Mouse (Mus musculus) Patski (cell line): ENCODE results near the gene Dab2. TPM values are rescaled to one million over a fixed set of nuclear protein-coding genes. Genes with fewer than 3 reads are reported as not detected.

Source experiments
- ATAC-seq: fragments of 100-300 bp; one replicate; pipeline ENCODE4 v1.8.0; 2021
- CTCF ChIA-PET: fragments of 350-600 bp; sonication (Branson Sonifier 250); formaldehyde crosslinking; loops from one replicate; lab custom pipeline; 2022; ENCODE audit warnings: inconsistent platforms; lab: Charles Lee
- POLR2A ChIA-PET: fragments of 350-600 bp; sonication (Branson Sonifier 250); formaldehyde crosslinking; loops from one replicate; lab custom pipeline; 2022; ENCODE audit warnings: antibody characterized with exemption, inconsistent platforms; lab: Charles Lee
- DNase-seq: peaks from one replicate; pipeline ENCODE4 v3.0.0-alpha.2; 2011; ENCODE audit warnings: low read depth, low spot score
- H3K27me3 ChIP-seq: fragments of 371-371 bp; one replicate; pipeline ENCODE4 v1.5.1; 2021
- CTCF ChIP-seq: fragments of 100-300 bp; IDR thresholded peaks from one replicate; pipeline ENCODE4 v1.5.1; 2021
- in situ Hi-C: fragments of 300-500 bp; cut with MboI; formaldehyde crosslinking; loops from 3 replicates; pipeline ENCODE4 v1.11.1; 2018; ENCODE audit warnings: low pct_unique_long_range_greater_than_20kb, mixed read lengths
- polyA plus RNA-seq: library from polyadenylated mRNA; unstranded; gene quantifications from one replicate; pipeline ENCODE4 v1.2.3, GENCODE M21; 2021

Dab2 gene
- polyA plus RNA-seq, 1 experiment from 2014 or later, result 87.5 TPM

DNA sequence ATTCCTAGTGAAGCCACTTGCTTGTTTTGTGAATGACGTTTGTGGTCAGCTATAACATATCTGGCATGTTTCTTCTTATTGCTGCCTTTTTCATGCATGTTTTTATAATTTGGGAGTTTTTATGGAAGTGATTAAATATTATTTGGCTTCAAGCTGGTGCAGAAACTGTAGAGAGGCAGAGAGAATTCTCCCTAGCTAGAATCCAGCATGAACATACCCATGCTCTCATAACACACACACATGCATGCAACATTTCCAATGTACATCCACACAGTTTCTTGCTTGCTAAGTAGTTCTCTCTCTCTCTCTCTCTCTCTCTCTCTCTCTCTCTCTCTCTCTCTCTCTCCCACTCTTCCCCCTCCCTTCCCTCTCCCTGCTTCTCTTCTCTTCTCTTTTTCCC, 70.4 kb downstream of the Dab2 start:
- TF ChIP-seq CTCF, result no peak
- DNase-seq (no peak), ATAC-seq (no peak)
- no peaks in the 10 kb centered on the region for H3K27me3 ChIP-seq
- in situ Hi-C loops, result no loop called here
- ChIA-PET POLR2A (no interaction called here), CTCF (no interaction called here)

DNA sequence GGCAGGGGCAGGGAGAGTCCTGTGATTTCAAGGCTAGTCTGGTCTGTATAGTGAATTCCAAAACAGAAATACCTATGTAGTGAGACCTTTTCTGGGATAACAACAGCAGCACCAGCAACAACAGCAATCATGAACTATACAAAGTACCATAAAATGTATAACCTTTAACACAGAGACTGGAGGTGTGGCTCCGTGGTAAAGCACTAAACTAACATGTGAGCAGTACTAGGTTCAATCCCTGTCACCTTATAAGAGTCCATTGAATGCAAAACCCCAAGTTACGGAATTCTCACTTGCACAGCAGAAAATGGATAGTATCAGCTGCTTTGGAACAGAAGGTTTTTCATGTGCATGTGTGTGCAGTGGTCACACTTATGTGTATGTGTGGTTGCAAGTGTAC, 71.9 kb downstream of the Dab2 start:
- ATAC-seq, result no peak
- no peaks in the 10 kb centered on the region for H3K27me3 ChIP-seq
- TF ChIP-seq CTCF, result no peak
- CTCF ChIA-PET, result interaction anchor here (1.0 kb wide), 1 partner anchor 10 kb away, joined by 3 read pairs; no protein-coding TSS in a partner anchor
- POLR2A ChIA-PET, result no interaction called here
- in situ Hi-C loops, result no loop called here
- no peak for DNase-seq

DNA sequence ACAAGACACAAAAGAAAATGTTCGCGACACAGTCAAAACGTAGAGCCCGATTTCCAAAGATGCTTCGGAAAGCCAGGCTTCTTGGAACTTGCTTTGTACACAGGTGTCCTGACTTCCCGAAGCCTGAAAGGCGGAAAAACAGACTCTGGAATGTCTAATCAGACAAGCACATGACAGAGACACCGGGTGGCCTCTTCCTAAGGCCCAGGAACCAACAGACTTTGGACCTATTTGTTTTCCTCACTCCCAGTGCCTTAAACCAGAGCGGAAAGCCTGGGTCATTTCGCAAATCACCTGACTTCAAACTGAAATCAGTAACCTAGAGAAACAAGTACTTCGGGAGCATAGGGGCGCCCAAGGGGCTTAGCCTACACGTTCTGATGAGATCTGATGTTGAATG, 75.4 kb downstream of the Dab2 start:
- DNase-seq (no peak), ATAC-seq (no peak)
- in situ Hi-C loops, result no loop called here
- ChIA-PET CTCF (no interaction called here), POLR2A (no interaction called here)
- H3K27me3 ChIP-seq, result no peaks in the 10 kb centered on the region
- TF ChIP-seq CTCF, result no peak

DNA sequence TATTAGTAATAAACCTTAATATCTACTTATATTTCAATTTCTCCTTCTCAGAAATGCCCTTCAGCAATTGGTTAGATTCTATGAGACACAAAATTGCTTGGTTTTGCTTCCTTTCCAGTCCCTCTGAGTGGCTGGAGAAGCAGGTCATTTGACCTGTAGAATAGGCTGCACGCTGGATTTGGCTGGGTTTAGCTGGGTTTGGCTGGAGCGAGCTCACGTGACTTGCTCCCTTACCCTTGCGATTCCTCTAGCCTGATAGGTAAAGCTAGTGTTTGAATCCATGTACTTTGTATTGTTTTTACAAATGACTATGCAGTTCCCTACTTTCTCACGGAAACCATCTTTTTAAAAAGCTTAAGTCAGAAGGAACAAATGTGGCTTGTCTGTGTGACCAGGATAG, 76.4 kb downstream of the Dab2 start:
- in situ Hi-C loops, result no loop called here
- CTCF ChIA-PET, result no interaction called here
- POLR2A ChIA-PET, result interaction anchor here (0.5 kb wide), 1 partner anchor 414 kb away, joined by 6 read pairs; no protein-coding TSS in a partner anchor

DNA sequence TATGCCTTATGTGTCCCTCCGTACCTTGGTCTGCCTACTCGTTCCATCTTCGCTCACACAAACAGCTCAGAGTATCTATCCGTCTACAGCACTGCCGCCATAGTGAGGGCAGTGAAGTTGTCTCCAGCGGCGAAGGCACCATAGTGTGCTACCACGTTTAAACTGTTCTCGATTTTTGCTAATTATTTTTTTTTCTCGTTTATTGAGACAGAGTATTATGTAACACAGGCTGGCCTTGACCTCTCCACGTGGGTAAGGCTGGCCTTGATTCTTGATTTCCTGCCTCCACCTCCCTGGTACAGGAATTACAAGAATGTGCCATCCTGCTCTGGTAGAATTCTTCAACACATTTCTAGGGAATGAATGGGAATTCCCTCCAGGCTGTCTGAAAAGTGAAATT, 77.2 kb downstream of the Dab2 start:
- in situ Hi-C loops, result no loop called here
- DNase-seq, result no peak
- no peaks in the 10 kb centered on the region for H3K27me3 ChIP-seq
- no peak for ATAC-seq
- CTCF ChIA-PET, result interaction anchor here (0.7 kb wide), 1 partner anchor 120 kb away, joined by 3 read pairs; no protein-coding TSS in a partner anchor
- POLR2A ChIA-PET, result no interaction called here
- no peak for TF ChIP-seq CTCF

More for the DNA sequence above, 76.4 kb downstream of the Dab2 start:
- TF ChIP-seq CTCF, result no peak
- no peaks in the 10 kb centered on the region for H3K27me3 ChIP-seq
- DNase-seq (no peak), ATAC-seq (no peak)

DNA sequence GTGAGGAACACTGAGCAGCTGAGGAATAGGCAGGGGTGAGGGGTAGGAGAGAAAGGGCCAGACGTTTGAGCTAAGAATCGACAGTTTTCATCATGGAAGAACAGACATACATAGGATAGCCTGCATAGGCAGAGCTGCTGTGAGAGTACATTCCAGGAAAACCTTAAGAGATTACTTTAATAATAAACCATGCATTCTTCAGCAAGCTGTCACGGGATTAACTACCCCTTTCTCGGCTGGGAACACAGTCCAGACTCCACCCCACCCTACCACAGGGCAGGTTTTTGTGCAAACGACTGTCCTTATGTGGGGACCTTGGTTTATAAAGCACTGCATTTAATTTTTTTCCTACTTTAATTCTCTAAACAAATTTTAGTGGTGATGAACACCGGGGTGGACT, 84.4 kb downstream of the Dab2 start:
- no peak for TF ChIP-seq CTCF
- ChIA-PET CTCF (interaction anchor here (0.7 to 1.8 kb wide), 4 partner anchors 10 to 145 kb away, joined by 3 to 7 read pairs (median 3); no protein-coding TSS in a partner anchor), POLR2A (no interaction called here)
- ATAC-seq (no peak), DNase-seq (no peak)
- in situ Hi-C loops, result no loop called here
- no peaks in the 10 kb centered on the region for H3K27me3 ChIP-seq

DNA sequence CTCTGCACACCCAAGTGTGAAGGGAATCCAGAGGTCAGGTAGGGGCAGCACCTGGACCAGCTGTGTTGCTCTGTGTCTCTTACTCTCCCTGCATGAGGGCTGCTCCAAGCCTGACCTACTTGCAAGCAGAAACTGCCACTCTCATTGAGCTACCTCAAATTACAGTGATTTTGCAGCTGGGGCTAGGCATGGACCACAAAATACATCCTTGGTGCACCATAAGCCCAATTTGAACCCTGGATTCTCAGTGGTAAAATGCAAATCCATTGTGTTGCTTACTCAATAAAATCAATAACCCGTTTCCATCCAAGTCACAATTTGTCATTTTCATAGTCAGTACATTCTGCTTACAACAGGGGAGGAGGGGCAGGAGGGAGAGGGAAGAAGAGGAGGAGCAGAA, 85.7 kb downstream of the Dab2 start:
- ChIA-PET POLR2A (no interaction called here), CTCF (interaction anchor here (2.0 kb wide), 1 partner anchor 106 kb away, joined by 7 read pairs; no protein-coding TSS in a partner anchor)
- DNase-seq (no peak), ATAC-seq (no peak)
- H3K27me3 ChIP-seq, result no peaks in the 10 kb centered on the region
- TF ChIP-seq CTCF, result no peak
- in situ Hi-C loops, result no loop called here

DNA sequence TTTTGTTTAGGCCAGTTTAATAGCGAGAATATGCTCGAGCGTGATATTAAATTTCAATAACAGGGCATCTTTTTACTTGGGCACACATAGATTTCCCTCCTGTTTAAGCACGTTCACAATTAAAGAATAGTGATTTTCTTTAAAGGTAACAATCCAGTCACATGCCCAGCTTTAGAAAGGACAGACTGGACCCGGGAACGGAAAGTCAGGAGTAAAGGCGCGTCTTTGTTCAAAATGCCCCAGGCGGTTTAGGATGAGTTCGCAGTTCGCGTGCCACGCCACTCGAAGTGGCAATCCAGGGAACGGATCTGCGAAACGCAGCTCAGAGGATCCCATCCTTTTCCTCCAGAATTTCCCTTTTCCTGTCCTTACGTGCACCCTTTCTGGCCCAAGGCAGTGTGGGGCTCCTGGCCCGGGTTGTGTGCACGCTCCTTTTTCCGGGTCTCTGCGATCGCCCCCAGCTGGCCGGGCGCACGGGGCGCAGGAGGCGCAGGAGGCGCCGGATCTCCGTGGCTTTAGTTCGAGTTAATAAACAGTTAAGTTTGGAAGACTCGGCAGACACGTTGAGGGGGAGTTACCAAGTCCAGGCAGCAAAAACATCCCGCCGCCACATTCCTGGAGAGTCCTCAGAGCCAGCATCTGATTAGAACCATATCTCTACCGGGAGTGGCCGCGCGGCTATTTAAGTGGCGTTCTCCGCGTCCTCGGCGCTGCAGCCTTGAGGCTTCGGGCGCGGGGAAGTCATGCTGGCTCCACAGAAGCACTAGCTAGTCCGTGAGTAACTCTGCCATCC, 86.8 kb downstream of the Dab2 start:
- DNase-seq (peak; percentile 75), ATAC-seq (peak; percentile 93)
- in situ Hi-C loops, result no loop called here
- no peaks in the 10 kb centered on the region for H3K27me3 ChIP-seq
- ChIA-PET POLR2A (interaction anchor here (1.1 kb wide), 1 partner anchor 9 kb away, joined by 3 read pairs; no protein-coding TSS in a partner anchor), CTCF (interaction anchor here (1.0 to 4.8 kb wide), 6 partner anchors 42 to 184 kb away, joined by 3 to 31 read pairs (median 5); no protein-coding TSS in a partner anchor)
- TF ChIP-seq CTCF, result peak; percentile 99

DNA sequence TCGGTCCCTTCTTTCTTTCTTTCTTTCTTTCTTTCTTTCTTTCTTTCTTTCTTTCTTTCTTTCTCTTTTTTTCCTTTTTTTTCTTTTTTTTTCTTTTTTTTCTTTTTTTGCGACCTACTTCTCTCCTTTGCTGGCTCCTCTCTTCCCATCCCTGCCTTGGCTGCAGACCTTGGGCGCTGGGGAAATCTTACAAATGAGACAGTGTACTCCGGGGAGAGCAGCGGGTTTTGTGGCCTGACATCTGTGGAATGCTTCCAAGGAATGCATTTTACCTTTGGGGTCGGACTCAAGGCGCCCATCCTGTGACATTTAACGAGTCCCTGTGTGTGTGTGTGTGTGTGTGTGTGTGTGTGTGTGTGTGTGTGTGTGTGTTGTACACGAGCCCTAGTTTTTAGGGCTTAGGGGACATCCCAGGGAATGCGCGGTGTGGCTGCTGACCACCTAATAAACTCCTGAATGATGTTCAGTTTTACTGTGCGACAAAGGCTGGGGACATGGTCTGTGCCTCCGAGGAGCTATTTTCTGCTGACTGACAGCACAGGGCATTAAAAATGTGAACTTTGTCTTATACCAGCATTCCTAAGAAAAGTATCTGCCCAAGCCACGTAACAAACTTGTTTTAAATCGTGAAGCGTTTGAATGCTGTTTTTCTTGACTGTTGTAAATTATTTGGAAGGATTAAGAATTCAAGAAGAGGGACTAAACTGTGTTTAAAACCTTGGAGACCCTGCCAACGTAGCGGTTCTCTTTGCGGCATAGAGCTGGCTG, 87.6 kb downstream of the Dab2 start:
- ChIA-PET POLR2A (interaction anchor here (1.0 to 1.1 kb wide), 2 partner anchors 10 to 16 kb away, joined by 3 to 5 read pairs; no protein-coding TSS in a partner anchor), CTCF (interaction anchor here (1.1 to 4.8 kb wide), 6 partner anchors 49 to 184 kb away, joined by 3 to 31 read pairs (median 5); no protein-coding TSS in a partner anchor)
- in situ Hi-C loops, result no loop called here
- no peaks in the 10 kb centered on the region for H3K27me3 ChIP-seq
- TF ChIP-seq CTCF, result no peak
- DNase-seq (no peak), ATAC-seq (no peak)

DNA sequence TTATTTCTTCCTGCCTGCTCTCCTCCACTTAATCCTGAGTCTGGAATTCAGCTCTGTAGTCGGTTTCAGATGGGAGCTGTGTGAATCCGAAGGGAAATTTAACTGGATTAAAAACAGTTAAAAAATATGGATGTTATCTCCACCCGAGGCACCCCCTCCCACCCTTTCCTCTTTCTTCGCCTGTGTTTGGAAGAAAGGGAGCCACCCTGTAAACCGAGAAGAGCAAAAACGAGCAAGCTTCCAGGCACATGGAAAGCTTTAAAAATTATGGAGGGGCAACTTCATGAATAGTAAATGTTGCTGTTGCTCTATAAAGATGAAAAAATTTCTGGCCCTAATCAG, 88.1 kb downstream of the Dab2 start:
- CTCF ChIA-PET, result interaction anchor here (1.1 to 4.8 kb wide), 4 partner anchors 48 to 183 kb away, joined by 3 to 31 read pairs (median 5); no protein-coding TSS in a partner anchor
- ATAC-seq (no peak), DNase-seq (no peak)
- no peaks in the 10 kb centered on the region for H3K27me3 ChIP-seq
- TF ChIP-seq CTCF, result no peak
- POLR2A ChIA-PET, result interaction anchor here (1.0 to 1.1 kb wide), 2 partner anchors 15 to 154 kb away, joined by 3 to 5 read pairs; no protein-coding TSS in a partner anchor
- in situ Hi-C loops, result no loop called here
